Mouse (Mus musculus) cerebellum, adult 11-12 months (tissue): ENCODE measurements around the gene Insl3.
"Not testable (repeated sequence)": the region's sequence is repeated elsewhere in the genome, so short reads cannot be mapped to it uniquely, and the experiment has no call there.

ENCODE experiments used
- DNase-seq: peaks from one replicate; pipeline ENCODE4 v3.0.0; 2022

Gene Insl3

GRCm38 (mm10) chr8:71709800-71710446 lies 20.9 kb downstream of the Insl3 start:
- DNase-seq, result peak; percentile 90

- no peak for DNase-seq
Measured at GRCm38 (mm10) chr8:71711574-71711973, 22.6 kb downstream of the Insl3 start.

- no peak for DNase-seq
Measured at GRCm38 (mm10) chr8:71715531-71715930, 26.5 kb downstream of the Insl3 start.

GRCm38 (mm10) chr8:71716561-71717053 lies 27.6 kb downstream of the Insl3 start:
- no peak for DNase-seq

- no peak for DNase-seq
Measured at GRCm38 (mm10) chr8:71717096-71717495, 28.1 kb downstream of the Insl3 start.

GRCm38 (mm10) chr8:71718252-71718651 lies 29.2 kb downstream of the Insl3 start:
- no peak for DNase-seq

GRCm38 (mm10) chr8:71719218-71719617 lies 30.2 kb downstream of the Insl3 start:
- DNase-seq, result peak; percentile 57

GRCm38 (mm10) chr8:71719928-71720457 lies 31.0 kb downstream of the Insl3 start:
- DNase-seq, result no peak

- no peak for DNase-seq
Measured at GRCm38 (mm10) chr8:71723047-71723551, 34.1 kb downstream of the Insl3 start.

GRCm38 (mm10) chr8:71724389-71724788 lies 35.4 kb downstream of the Insl3 start:
- peak; percentile 57 for DNase-seq

GRCm38 (mm10) chr8:71725122-71725924 lies 36.3 kb downstream of the Insl3 start, which contains the start of gene Fcho1:
Gene Fcho1 (minus strand): TSS chr8:71725716.
- peak; percentile 92 for DNase-seq

GRCm38 (mm10) chr8:71728240-71728785 lies 39.3 kb downstream of the Insl3 start:
- DNase-seq, result peak; percentile 81

GRCm38 (mm10) chr8:71728826-71729620 lies 40.0 kb downstream of the Insl3 start:
- DNase-seq, result peak; percentile 57

GRCm38 (mm10) chr8:71731652-71732230 lies 42.7 kb downstream of the Insl3 start:
- DNase-seq, result peak; percentile 56

GRCm38 (mm10) chr8:71738316-71738715 lies 49.3 kb downstream of the Insl3 start:
- not testable (repeated sequence) for DNase-seq
